Mouse (Mus musculus) kidney, embryonic 15.5 days (tissue): ENCODE measurements around the gene Mmp17. TPM values are rescaled to one million over a fixed set of nuclear protein-coding genes. Genes with fewer than 3 reads are reported as not detected.

ENCODE experiments used
- ATAC-seq: fragments of 200-750 bp; cut with Nextera tagmentation; replicated peaks from 2 replicates; pipeline ENCODE4 v1.8.0; 2017; ENCODE audit warnings: moderate TSS enrichment; ENCODE audit not compliant: low FRiP score
- H3K27ac ChIP-seq: fragments of 300-500 bp; sonication (generic); 2 replicates; pipeline ENCODE4 v1.5.1; 2015; ENCODE audit warnings: mild to moderate bottlenecking, inconsistent platforms
- H3K27me3 ChIP-seq: fragments of 300-500 bp; sonication (generic); 2 replicates; pipeline ENCODE4 v1.6.1; 2015; ENCODE audit warnings: inconsistent platforms
- H3K36me3 ChIP-seq: fragments of 300-500 bp; sonication (generic); 2 replicates; pipeline ENCODE4 v1.6.1; 2015; ENCODE audit warnings: inconsistent platforms
- H3K4me1 ChIP-seq: fragments of 300-500 bp; sonication (generic); 2 replicates; pipeline ENCODE4 v1.6.1; 2015; ENCODE audit warnings: inconsistent platforms
- H3K4me2 ChIP-seq: fragments of 300-500 bp; sonication (generic); 2 replicates; pipeline ENCODE4 v1.6.1; 2015; ENCODE audit warnings: moderate library complexity, mild to moderate bottlenecking, inconsistent platforms
- H3K4me3 ChIP-seq: fragments of 300-500 bp; sonication (generic); replicated peaks from 2 replicates; pipeline ENCODE4 v1.5.1; 2015; ENCODE audit warnings: mild to moderate bottlenecking, inconsistent platforms
- H3K9ac ChIP-seq: fragments of 300-500 bp; sonication (generic); 2 replicates; pipeline ENCODE4 v1.6.1; 2015; ENCODE audit warnings: mild to moderate bottlenecking, inconsistent platforms
- H3K9me3 ChIP-seq: fragments of 300-500 bp; sonication (generic); replicated peaks from 2 replicates; pipeline ENCODE4 v1.6.1; 2016; ENCODE audit warnings: inconsistent platforms
- WGBS: fragments of 180-500 bp; shearing (Covaris S2); methylation state at CpG from one replicate; pipeline ENCODE4 v1.1.7; 2015; ENCODE audit warnings: mixed read lengths; 5-methylcytosine and 5-hydroxymethylcytosine counted together
- polyA plus RNA-seq: library from polyadenylated mRNA; unstranded; fragments of >200 nt; fragmentation: Nextera tagmentation; extraction: Ambion mirVana; gene quantifications from 2 replicates; pipeline ENCODE4 v1.2.1, GENCODE M21; 2015

Mmp17 gene
- polyA plus RNA-seq = 3.9 and 4.1 TPM in 2 replicates

DNA sequence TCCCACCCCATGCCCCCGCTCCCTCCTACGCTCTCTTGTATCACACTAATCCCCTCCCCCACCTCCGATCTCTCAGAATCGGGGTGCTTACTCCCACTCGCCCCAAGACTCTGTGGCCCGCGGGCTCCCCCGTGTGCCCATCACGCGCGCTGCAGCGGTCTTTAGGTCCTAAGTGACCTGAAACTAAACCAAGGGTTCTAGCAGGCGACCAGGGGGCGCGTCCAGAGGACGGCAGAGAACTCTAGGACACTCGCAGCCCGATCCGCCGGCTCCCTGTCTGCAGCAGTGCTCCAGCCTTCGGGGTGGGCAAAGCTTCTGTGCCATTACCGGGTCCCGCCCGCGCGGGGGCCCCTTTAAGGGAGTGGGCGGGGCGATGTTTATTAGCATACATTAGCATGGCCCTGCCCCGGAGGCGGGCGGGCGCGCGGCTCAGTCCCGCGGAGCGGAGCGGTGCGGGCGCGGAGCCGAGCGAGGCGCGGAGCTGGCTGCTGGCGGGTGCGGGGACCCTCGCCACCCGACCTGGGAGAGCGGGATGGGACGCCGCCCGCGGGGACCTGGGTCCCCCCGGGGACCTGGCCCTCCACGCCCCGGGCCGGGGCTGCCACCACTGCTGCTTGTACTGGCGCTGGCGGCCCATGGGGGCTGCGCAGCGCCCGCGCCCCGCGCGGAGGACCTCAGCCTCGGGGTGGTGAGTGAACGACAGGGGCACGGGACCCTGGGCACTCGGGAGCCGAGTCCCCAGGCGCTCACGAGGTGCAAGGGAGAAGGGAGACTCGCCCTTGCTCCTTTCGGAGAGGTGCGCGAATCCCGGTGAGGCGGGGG, at the start of gene Mmp17:
Gene Mmp17, plus strand, starts transcription at position 409 of the 822 bp plus-strand sequence.
- no peak within 1 kb of the TSS for H3K27ac ChIP-seq
- H3K4me1 ChIP-seq = peaks cover 32% of the 10 kb centered on the region
- H3K4me2 ChIP-seq = peak within 1 kb of the TSS; percentile 99
- peak within 1 kb of the TSS; percentile 72 for H3K4me3 ChIP-seq
- H3K36me3 ChIP-seq = no peaks in the 10 kb centered on the region
- ATAC-seq = peak; percentile 93
- H3K9me3 ChIP-seq = no peaks in the 10 kb centered on the region
- H3K27me3 ChIP-seq = peaks cover 69% of the 10 kb centered on the region
- under 1% methylated on average over 79 of the region's 80 CpGs for WGBS
- peak within 1 kb of the TSS; percentile 62 for H3K9ac ChIP-seq

- no peak for ATAC-seq
- peaks cover 78% of the 10 kb centered on the region for H3K36me3 ChIP-seq
- H3K9me3 ChIP-seq = no peaks in the 10 kb centered on the region
- no peaks in the 10 kb centered on the region for H3K27me3 ChIP-seq
- H3K4me2 ChIP-seq = no peak overlapping the region
- H3K27ac ChIP-seq = no peak overlapping the region
- H3K9ac ChIP-seq = no peak overlapping the region
- no peak overlapping the region for H3K4me3 ChIP-seq
- WGBS = 83% methylated on average over 2 of the region's 2 CpGs
- H3K4me1 ChIP-seq = no peaks in the 10 kb centered on the region
Measured at GRCm38 (mm10) chr5:129534500-129534899, 49.5 kb upstream of the Mmp17 start.

GRCm38 (mm10) chr5:129535021-129535420, 48.9 kb upstream of the Mmp17 start:
- H3K27ac ChIP-seq = no peak overlapping the region
- H3K27me3 ChIP-seq = no peaks in the 10 kb centered on the region
- H3K36me3 ChIP-seq = peaks cover 78% of the 10 kb centered on the region
- no peak overlapping the region for H3K4me3 ChIP-seq
- H3K4me2 ChIP-seq = no peak overlapping the region
- no peaks in the 10 kb centered on the region for H3K4me1 ChIP-seq
- no peaks in the 10 kb centered on the region for H3K9me3 ChIP-seq
- 63% methylated on average over 2 of the region's 2 CpGs for WGBS
- no peak for ATAC-seq
- no peak overlapping the region for H3K9ac ChIP-seq

GRCm38 (mm10) chr5:129535431-129535830, 48.5 kb upstream of the Mmp17 start:
- H3K36me3 ChIP-seq = peaks cover 78% of the 10 kb centered on the region
- no peaks in the 10 kb centered on the region for H3K27me3 ChIP-seq
- H3K4me3 ChIP-seq = no peak overlapping the region
- H3K27ac ChIP-seq = no peak overlapping the region
- 94% methylated on average over 3 of the region's 3 CpGs for WGBS
- H3K9me3 ChIP-seq = no peaks in the 10 kb centered on the region
- no peaks in the 10 kb centered on the region for H3K4me1 ChIP-seq
- H3K4me2 ChIP-seq = no peak overlapping the region
- no peak for ATAC-seq
- no peak overlapping the region for H3K9ac ChIP-seq

DNA sequence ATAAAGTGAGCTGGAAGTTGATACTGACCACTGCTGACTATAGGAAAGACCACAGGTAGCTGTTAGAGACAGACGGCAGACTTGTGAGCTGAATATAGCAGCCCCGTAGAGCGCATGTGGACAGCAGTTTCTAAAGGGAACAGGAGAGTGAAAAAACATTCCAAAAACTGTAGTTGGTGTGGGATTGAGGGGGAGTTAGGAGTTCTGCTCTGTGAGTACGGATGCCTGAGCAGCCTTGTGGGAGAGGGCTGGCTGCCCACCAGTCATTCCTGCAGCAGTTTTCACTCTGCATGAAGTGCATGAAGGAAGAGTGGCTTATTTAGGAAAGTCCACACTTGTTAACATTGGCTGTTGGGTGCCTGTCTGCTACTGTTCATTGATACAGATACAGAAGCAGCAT, 45.1 kb upstream of the Mmp17 start:
- H3K36me3 ChIP-seq = peaks cover 78% of the 10 kb centered on the region

DNA sequence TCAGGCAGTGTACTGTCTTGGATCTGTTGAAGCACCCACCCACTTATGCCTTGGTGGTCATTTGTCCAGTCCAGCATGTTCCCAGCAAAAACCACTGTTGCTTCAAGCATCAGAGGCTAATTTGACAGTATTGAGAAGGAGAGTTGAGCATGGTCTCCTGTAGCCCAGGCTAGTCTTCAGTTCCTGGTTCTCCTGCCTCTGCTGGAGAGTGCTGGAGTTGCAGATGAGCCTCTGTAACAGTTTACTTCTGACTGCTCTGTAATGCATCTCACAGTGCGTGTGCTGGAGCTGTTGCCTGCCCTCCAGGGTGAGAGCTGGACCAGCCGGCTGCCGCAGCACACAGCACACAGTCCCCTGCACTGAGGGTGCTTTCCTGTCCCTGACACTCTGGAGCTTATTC, 41.7 kb upstream of the Mmp17 start:
- no peaks in the 10 kb centered on the region for H3K9me3 ChIP-seq
- H3K36me3 ChIP-seq = peaks cover 85% of the 10 kb centered on the region
- no peak overlapping the region for H3K9ac ChIP-seq
- no peaks in the 10 kb centered on the region for H3K27me3 ChIP-seq
- no peaks in the 10 kb centered on the region for H3K4me1 ChIP-seq
- no peak overlapping the region for H3K4me3 ChIP-seq
- no peak overlapping the region for H3K27ac ChIP-seq
- 94% methylated on average over 3 of the region's 3 CpGs for WGBS
- H3K4me2 ChIP-seq = no peak overlapping the region
- ATAC-seq = no peak

More for the DNA sequence above, 45.1 kb upstream of the Mmp17 start:
- WGBS = 79% methylated on average over 4 of the region's 4 CpGs
- Histone ChIP-seq H3K4me1 (no peaks in the 10 kb centered on the region), H3K27ac (no peak overlapping the region), H3K4me3 (no peak overlapping the region), H3K9me3 (no peaks in the 10 kb centered on the region), H3K27me3 (no peaks in the 10 kb centered on the region), H3K4me2 (no peak overlapping the region), H3K9ac (no peak overlapping the region)
- ATAC-seq = no peak

DNA sequence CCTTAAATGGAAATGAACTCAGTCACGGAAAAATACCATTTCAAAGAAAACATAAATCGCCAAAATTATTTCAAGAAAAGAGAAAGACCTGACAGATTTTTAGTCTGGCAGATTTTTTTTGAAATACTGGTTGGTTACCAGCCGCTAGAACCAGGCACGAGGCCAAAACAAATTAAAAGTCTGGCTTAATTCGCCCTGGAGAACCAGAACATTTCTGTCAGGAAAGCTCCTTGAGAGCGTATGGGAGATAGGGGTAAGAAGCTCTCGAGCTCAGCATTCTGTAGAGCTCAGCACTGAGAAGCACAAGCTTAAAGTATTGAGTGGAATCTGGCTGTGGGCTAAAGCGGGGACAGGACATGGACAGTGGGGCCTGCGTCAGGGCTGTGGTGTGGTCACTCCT, 38.2 kb upstream of the Mmp17 start:
- 0 out of 2 replicates have a peak overlapping the region, but pooled peaks have one; percentile 28 for H3K27ac ChIP-seq
- no peak for ATAC-seq
- no peak overlapping the region for H3K9ac ChIP-seq
- H3K4me3 ChIP-seq = no peak overlapping the region
- no peaks in the 10 kb centered on the region for H3K4me1 ChIP-seq
- H3K27me3 ChIP-seq = no peaks in the 10 kb centered on the region
- no peak overlapping the region for H3K4me2 ChIP-seq
- H3K36me3 ChIP-seq = peaks cover 97% of the 10 kb centered on the region
- WGBS = 70% methylated on average over 9 of the region's 9 CpGs
- no peaks in the 10 kb centered on the region for H3K9me3 ChIP-seq

GRCm38 (mm10) chr5:129549716-129550115, 34.3 kb upstream of the Mmp17 start:
- H3K9ac ChIP-seq = no peak overlapping the region
- no peak overlapping the region for H3K4me2 ChIP-seq
- no peak overlapping the region for H3K4me3 ChIP-seq
- ATAC-seq = no peak
- WGBS = 90% methylated on average over 12 of the region's 12 CpGs
- no peaks in the 10 kb centered on the region for H3K27me3 ChIP-seq
- H3K36me3 ChIP-seq = peaks cover 99% of the 10 kb centered on the region
- no peak overlapping the region for H3K27ac ChIP-seq
- H3K4me1 ChIP-seq = no peaks in the 10 kb centered on the region
- H3K9me3 ChIP-seq = no peaks in the 10 kb centered on the region

DNA sequence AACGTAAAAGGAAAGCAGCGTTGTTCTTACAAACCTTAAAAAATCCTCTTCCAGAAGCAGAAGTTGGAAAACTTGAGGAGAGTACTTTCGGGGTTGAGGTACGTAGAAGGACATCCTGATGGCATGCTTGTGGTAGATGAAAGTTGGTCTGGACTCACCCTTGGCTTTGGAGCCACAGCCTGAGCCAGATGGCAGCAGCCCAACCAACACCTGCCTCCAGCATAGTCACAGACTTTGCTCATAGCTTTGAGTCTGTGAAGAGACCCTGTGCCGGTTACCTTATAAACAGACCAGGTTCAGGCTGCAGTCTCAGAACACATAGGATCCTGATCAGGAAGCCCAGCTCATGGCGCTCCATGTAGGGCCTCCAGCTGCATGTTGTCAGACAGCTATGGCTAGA, 33.2 kb upstream of the Mmp17 start:
- ATAC-seq = no peak
- Histone ChIP-seq H3K4me2 (no peak overlapping the region), H3K27ac (no peak overlapping the region), H3K27me3 (no peaks in the 10 kb centered on the region), H3K4me3 (no peak overlapping the region), H3K36me3 (peaks cover 100% of the 10 kb centered on the region), H3K9ac (no peak overlapping the region), H3K9me3 (no peaks in the 10 kb centered on the region), H3K4me1 (no peaks in the 10 kb centered on the region)
- 97% methylated on average over 6 of the region's 6 CpGs for WGBS

DNA sequence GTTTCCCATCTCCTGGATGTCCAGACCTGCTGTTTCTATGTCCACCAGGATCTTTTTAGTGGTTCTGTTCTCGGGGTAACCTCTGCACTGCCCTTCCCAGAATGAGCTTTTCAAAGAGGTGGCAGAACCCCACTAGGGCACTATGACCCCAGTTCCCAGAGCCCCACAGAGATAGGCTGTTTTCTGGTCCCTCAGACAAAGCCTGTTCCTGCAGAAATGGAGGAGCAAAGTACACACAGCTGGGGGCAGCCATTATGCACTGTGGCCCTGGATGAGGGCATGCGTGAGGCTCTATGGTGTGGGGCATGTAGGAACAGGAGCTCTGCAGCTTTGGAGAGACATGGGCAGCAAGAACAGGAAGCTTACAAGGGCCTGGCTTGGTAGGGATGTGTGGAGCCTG, 32.0 kb upstream of the Mmp17 start:
- no peak overlapping the region for H3K9ac ChIP-seq
- H3K4me2 ChIP-seq = no peak overlapping the region
- no peak overlapping the region for H3K27ac ChIP-seq
- no peaks in the 10 kb centered on the region for H3K9me3 ChIP-seq
- ATAC-seq = no peak
- WGBS = 87% methylated on average over 2 of the region's 2 CpGs
- no peaks in the 10 kb centered on the region for H3K27me3 ChIP-seq
- no peak overlapping the region for H3K4me3 ChIP-seq
- peaks cover 99% of the 10 kb centered on the region for H3K36me3 ChIP-seq
- no peaks in the 10 kb centered on the region for H3K4me1 ChIP-seq

DNA sequence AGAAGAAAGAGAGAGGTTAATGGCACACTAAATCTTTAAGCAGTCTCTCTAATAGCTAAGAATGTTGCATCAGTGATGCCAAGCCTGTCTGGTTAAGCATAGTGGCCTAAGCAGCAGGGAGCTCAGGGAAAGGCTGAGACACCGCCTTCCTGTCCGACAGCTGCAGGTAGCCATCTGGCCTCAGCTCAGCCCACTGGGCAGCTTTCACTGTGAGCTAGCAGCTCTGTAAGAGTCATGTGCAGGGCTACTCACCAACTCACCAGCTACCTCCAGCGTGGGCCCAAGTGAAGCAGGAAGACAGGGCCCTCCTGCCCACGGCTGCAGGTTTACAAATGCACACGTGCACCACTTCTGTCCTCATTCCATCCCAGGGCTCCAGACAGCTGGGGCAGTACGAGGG, 30.3 kb upstream of the Mmp17 start:
- WGBS = 92% methylated on average over 6 of the region's 6 CpGs
- ATAC-seq = no peak

DNA sequence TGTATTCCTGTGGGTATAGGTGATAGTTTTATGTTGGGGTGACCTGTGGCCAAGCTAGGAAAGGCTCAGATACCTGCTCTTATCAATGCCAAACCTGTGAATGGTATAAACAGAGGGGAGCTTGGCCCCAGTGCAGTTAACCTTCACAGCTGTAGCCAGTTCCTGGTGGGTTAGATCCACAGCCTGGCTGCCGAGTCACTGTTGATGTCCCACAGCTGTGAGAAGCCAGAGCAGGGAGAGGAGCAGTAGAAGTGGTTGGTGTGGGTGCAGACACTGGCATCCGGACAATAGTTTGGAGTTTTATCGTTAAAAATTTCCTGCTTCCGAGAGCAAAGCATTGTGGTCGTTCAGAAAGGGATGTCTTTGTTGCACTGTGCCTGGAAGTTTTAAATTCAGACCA, 25.4 kb upstream of the Mmp17 start:
- H3K4me2 ChIP-seq = no peak overlapping the region
- H3K4me3 ChIP-seq = no peak overlapping the region
- no peak overlapping the region for H3K27ac ChIP-seq
- no peak for ATAC-seq
- H3K36me3 ChIP-seq = peaks cover 97% of the 10 kb centered on the region
- 79% methylated on average over 5 of the region's 5 CpGs for WGBS
- H3K4me1 ChIP-seq = no peaks in the 10 kb centered on the region
- no peak overlapping the region for H3K9ac ChIP-seq
- H3K9me3 ChIP-seq = no peaks in the 10 kb centered on the region
- no peaks in the 10 kb centered on the region for H3K27me3 ChIP-seq

More for the DNA sequence above, 30.3 kb upstream of the Mmp17 start:
- H3K27ac ChIP-seq = no peak overlapping the region
- no peak overlapping the region for H3K9ac ChIP-seq
- H3K4me3 ChIP-seq = no peak overlapping the region
- H3K4me2 ChIP-seq = no peak overlapping the region
- peaks cover 98% of the 10 kb centered on the region for H3K36me3 ChIP-seq
- no peaks in the 10 kb centered on the region for H3K27me3 ChIP-seq
- no peaks in the 10 kb centered on the region for H3K4me1 ChIP-seq
- no peaks in the 10 kb centered on the region for H3K9me3 ChIP-seq

DNA sequence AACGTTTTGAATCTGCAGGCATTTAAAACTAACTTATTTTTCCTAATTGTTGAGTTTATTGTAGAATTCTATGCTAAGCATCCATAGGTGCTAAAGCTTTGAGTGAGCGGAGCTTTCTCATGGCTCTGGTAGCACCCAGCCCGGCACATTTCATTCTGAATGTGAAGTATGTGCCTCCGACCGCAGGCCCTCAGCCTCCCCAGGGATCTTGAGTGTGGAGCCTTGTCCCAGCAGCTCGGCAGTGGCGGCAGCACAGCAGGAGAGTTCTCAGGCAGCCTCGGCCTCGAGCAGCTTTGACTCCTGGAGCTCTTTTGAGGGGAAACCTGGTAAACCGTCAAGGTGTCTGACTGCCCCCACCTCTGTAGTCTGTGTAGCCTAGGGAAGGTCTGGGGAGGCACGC, 24.7 kb upstream of the Mmp17 start:
- WGBS = 84% methylated on average over 11 of the region's 11 CpGs
- Histone ChIP-seq H3K4me2 (no peak overlapping the region), H3K27me3 (no peaks in the 10 kb centered on the region), H3K9ac (no peak overlapping the region), H3K9me3 (no peaks in the 10 kb centered on the region), H3K36me3 (peaks cover 97% of the 10 kb centered on the region), H3K4me3 (no peak overlapping the region), H3K4me1 (no peaks in the 10 kb centered on the region), H3K27ac (no peak overlapping the region)
- ATAC-seq = no peak
